In the genomic region with DNA sequence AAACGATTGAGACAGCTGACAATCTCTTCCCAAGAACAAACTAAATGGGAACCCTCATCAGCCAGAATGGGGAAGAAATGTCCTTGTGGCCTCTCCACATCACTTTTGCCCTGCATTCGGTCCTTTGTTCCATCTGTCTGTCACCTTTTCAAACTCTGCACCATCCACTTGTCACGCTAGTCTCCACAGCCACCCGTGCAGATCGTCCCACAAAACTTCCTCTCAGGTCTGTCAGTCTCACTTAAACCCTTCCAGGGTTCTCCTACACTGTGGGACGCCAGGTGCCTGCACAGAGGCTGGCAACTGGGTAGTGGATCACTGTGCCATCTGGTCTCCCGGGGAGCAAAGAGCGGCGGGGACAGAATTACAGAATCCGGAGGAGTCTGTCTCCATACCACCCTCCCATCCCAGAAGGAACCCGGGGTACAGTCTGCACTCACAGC, we compare ENCODE assay signal across 8 mouse cellular contexts. TPM values are rescaled to one million over a fixed set of nuclear protein-coding genes. Genes with fewer than 3 reads are reported as not detected.
DNase-seq lines count a peak whose midpoint lies in the region; ATAC-seq and TF ChIP-seq lines count a peak whose summit lies in the region.

No protein-coding gene starts in this region.

- H3K9ac ChIP-seq in lung, embryonic 16.5 days (ENCODE audit: low read length), result peak overlapping the region; percentile 93
- H3K9ac ChIP-seq in embryonic facial prominence, embryonic 13.5 days, result peak overlapping the region; percentile 92
- peak overlapping the region; percentile 5; the same call in 1 of the 2 replicates for H3K9ac ChIP-seq in limb, embryonic 11.5 days (ENCODE audit: low read length)

- 6% methylated on average over 11 of the region's 11 CpGs for WGBS in lung, embryonic 16.5 days
- WGBS in embryonic facial prominence, embryonic 13.5 days, result 4% methylated on average over 11 of the region's 11 CpGs
- 5% methylated on average over 11 of the region's 11 CpGs for WGBS in limb, embryonic 11.5 days
- WGBS in small intestine, adult 2 months, result 7% methylated on average over 11 of the region's 11 CpGs

- TF ChIP-seq CTCF in small intestine, adult 2 months (IDR thresholded peaks at IDR 0.05; ENCODE audit: extremely low read depth, insufficient read length, insufficient replicate concordance, low read depth, low read length), result no peak

- no peaks in the 10 kb centered on the region for H3K9me3 ChIP-seq in lung, embryonic 16.5 days (ENCODE audit: control insufficient read depth, low read length)
- H3K9me3 ChIP-seq in embryonic facial prominence, embryonic 13.5 days, result no peaks in the 10 kb centered on the region
- no peaks in the 10 kb centered on the region for H3K9me3 ChIP-seq in limb, embryonic 11.5 days (ENCODE audit: control insufficient read depth, low read length)

- ATAC-seq in lung, embryonic 16.5 days (ENCODE audit: low read depth), result no peak
- no peak; the same call in 1 of the 2 replicates for ATAC-seq in embryonic facial prominence, embryonic 13.5 days (ENCODE audit: insufficient number of reproducible peaks, insufficient read depth, low FRiP score, low TSS enrichment, low read depth)
- ATAC-seq in limb, embryonic 11.5 days (ENCODE audit: insufficient number of reproducible peaks, low FRiP score, low TSS enrichment, low read depth), result peak; percentile 22; the same call in 1 of the 2 replicates
- ATAC-seq in megakaryocyte progenitor cell, adult 5-6 weeks (replicated peaks; ENCODE audit: poor library complexity), result no peak; the same call in 1 of the 2 replicates

- no peak for TF ChIP-seq POLR2A in small intestine, adult 2 months (IDR thresholded peaks at IDR 0.05; ENCODE audit: low read depth, low read length)

- peak overlapping the region; percentile 91 for H3K4me2 ChIP-seq in lung, embryonic 16.5 days (ENCODE audit: low read depth, low read length)
- H3K4me2 ChIP-seq in embryonic facial prominence, embryonic 13.5 days, result peak overlapping the region; percentile 77
- H3K4me2 ChIP-seq in limb, embryonic 11.5 days (ENCODE audit: low read depth, severe bottlenecking), result peak overlapping the region; percentile 47

- H3K36me3 ChIP-seq in lung, embryonic 16.5 days (ENCODE audit: control insufficient read depth, insufficient read depth, low read length), result no peaks in the 10 kb centered on the region
- no peaks in the 10 kb centered on the region for H3K36me3 ChIP-seq in embryonic facial prominence, embryonic 13.5 days
- no peaks in the 10 kb centered on the region for H3K36me3 ChIP-seq in limb, embryonic 11.5 days (ENCODE audit: control insufficient read depth, insufficient read depth, low read length)
- H3K36me3 ChIP-seq in small intestine, adult 2 months (ENCODE audit: control insufficient read depth, insufficient read depth, low read length), result no peaks in the 10 kb centered on the region

- H3K27me3 ChIP-seq in lung, embryonic 16.5 days (ENCODE audit: control insufficient read depth, insufficient read depth, low read depth, low read length), result peaks cover 3% of the 10 kb centered on the region; the same call in 1 of the 2 replicates
- no peaks in the 10 kb centered on the region for H3K27me3 ChIP-seq in embryonic facial prominence, embryonic 13.5 days
- H3K27me3 ChIP-seq in limb, embryonic 11.5 days (ENCODE audit: control insufficient read depth, insufficient read depth, low read length), result no peaks in the 10 kb centered on the region
- H3K27me3 ChIP-seq in small intestine, adult 2 months (ENCODE audit: control insufficient read depth, insufficient read depth, low read length), result no peaks in the 10 kb centered on the region

- H3K4me3 ChIP-seq in lung, embryonic 16.5 days (ENCODE audit: low read length), result peak overlapping the region; percentile 96
- H3K4me3 ChIP-seq in embryonic facial prominence, embryonic 13.5 days, result peak overlapping the region; percentile 91
- peak overlapping the region; percentile 89 for H3K4me3 ChIP-seq in limb, embryonic 11.5 days (ENCODE audit: low read depth, low read length)
- peak overlapping the region; percentile 90 for H3K4me3 ChIP-seq in small intestine, adult 2 months (ENCODE audit: low read depth, low read length)

- DNase-seq in lung, postnatal 4 days, result no peak
- no peak for DNase-seq in limb, embryonic 11.5 days (ENCODE audit: low spot score)
- no peak for DNase-seq in retina, postnatal 1 day
- no peak for DNase-seq in Muller cell, postnatal 12 days (ENCODE audit: inconsistent ontology term)

- no peak overlapping the region for H3K27ac ChIP-seq in lung, embryonic 16.5 days (ENCODE audit: low read length)
- no peak overlapping the region for H3K27ac ChIP-seq in embryonic facial prominence, embryonic 13.5 days
- no peak overlapping the region for H3K27ac ChIP-seq in limb, embryonic 11.5 days (replicated peaks; ENCODE audit: low read depth, low read length)
- H3K27ac ChIP-seq in small intestine, adult 2 months (ENCODE audit: insufficient read depth, low read depth, low read length), result no peak overlapping the region

- peaks cover 8% of the 10 kb centered on the region for H3K4me1 ChIP-seq in lung, embryonic 16.5 days (replicated peaks; ENCODE audit: control insufficient read depth, insufficient read depth, low read length)
- H3K4me1 ChIP-seq in embryonic facial prominence, embryonic 13.5 days, result peaks cover 8% of the 10 kb centered on the region
- H3K4me1 ChIP-seq in limb, embryonic 11.5 days (ENCODE audit: control insufficient read depth, insufficient read depth, low read length), result no peaks in the 10 kb centered on the region
- peaks cover 4% of the 10 kb centered on the region; the same call in 1 of the 2 replicates for H3K4me1 ChIP-seq in small intestine, adult 2 months (ENCODE audit: control insufficient read depth, insufficient read depth, insufficient read length, low read length)

RNA-seq across cellular contexts. Expression of a gene that starts 0.6 kb away (rescaled TPM):
- 29.8 and 30.9 TPM in 2 replicates for polyA plus RNA-seq in lung, embryonic 16.5 days (2015; fragmentation: Nextera tagmentation; extraction: Ambion mirVana)
- 53.1 and 53.7 TPM in 2 replicates for polyA plus RNA-seq in embryonic facial prominence, embryonic 13.5 days (2015; fragmentation: Nextera tagmentation; extraction: Ambion mirVana)
- 81.3 and 85.8 TPM in 2 replicates for polyA plus RNA-seq in limb, embryonic 11.5 days (2014; fragmentation: Nextera tagmentation; extraction: Ambion mirVana)
- 0.03 and 0.23 TPM in 2 replicates for polyA plus RNA-seq in small intestine, adult 2 months (2012; rRNA removed)
- 12.7 and 18.7 TPM in 2 replicates for total RNA-seq in megakaryocyte progenitor cell, adult 5-6 weeks (2015)
- 11.1 and 11.7 TPM in 2 replicates for total RNA-seq in megakaryocyte progenitor cell, adult 5-6 weeks (2017)

RNA-seq across cellular contexts. Expression of a gene that starts 42.9 kb away (rescaled TPM):
- 49.4 and 58.9 TPM in 2 replicates for polyA plus RNA-seq in lung, embryonic 16.5 days (2015; fragmentation: Nextera tagmentation; extraction: Ambion mirVana)
- polyA plus RNA-seq in embryonic facial prominence, embryonic 13.5 days (2015; fragmentation: Nextera tagmentation; extraction: Ambion mirVana), result 5.2 and 9.6 TPM in 2 replicates
- polyA plus RNA-seq in limb, embryonic 11.5 days (2014; fragmentation: Nextera tagmentation; extraction: Ambion mirVana), result 2.1 and 3.6 TPM in 2 replicates
- polyA plus RNA-seq in small intestine, adult 2 months (2012; rRNA removed), result 0.04 and 0.39 TPM in 2 replicates
- total RNA-seq in megakaryocyte progenitor cell, adult 5-6 weeks (2015), result 5.3 and 7.5 TPM in 2 replicates
- 8.0 and 10.3 TPM in 2 replicates for total RNA-seq in megakaryocyte progenitor cell, adult 5-6 weeks (2017)

RNA-seq across cellular contexts. Expression of a gene that starts 47.2 kb away (rescaled TPM):
- polyA plus RNA-seq in lung, embryonic 16.5 days (2015; fragmentation: Nextera tagmentation; extraction: Ambion mirVana), result 1.0 and 1.3 TPM in 2 replicates
- polyA plus RNA-seq in embryonic facial prominence, embryonic 13.5 days (2015; fragmentation: Nextera tagmentation; extraction: Ambion mirVana), result 2.3 and 2.8 TPM in 2 replicates
- 1.8 and 2.4 TPM in 2 replicates for polyA plus RNA-seq in limb, embryonic 11.5 days (2014; fragmentation: Nextera tagmentation; extraction: Ambion mirVana)
- 1.1 and 2.4 TPM in 2 replicates for polyA plus RNA-seq in small intestine, adult 2 months (2012; rRNA removed)
- 0.42 and 1.4 TPM in 2 replicates for total RNA-seq in megakaryocyte progenitor cell, adult 5-6 weeks (2015)
- 1.1 TPM in 1 of 2 replicates, not detected in the other for total RNA-seq in megakaryocyte progenitor cell, adult 5-6 weeks (2017)

RNA-seq across cellular contexts. Expression of a gene that starts 47.3 kb away (rescaled TPM):
- 89.6 and 97.2 TPM in 2 replicates for polyA plus RNA-seq in lung, embryonic 16.5 days (2015; fragmentation: Nextera tagmentation; extraction: Ambion mirVana)
- polyA plus RNA-seq in embryonic facial prominence, embryonic 13.5 days (2015; fragmentation: Nextera tagmentation; extraction: Ambion mirVana), result 119 and 126 TPM in 2 replicates
- polyA plus RNA-seq in limb, embryonic 11.5 days (2014; fragmentation: Nextera tagmentation; extraction: Ambion mirVana), result 77.3 and 86.6 TPM in 2 replicates
- 28.3 and 49.7 TPM in 2 replicates for polyA plus RNA-seq in small intestine, adult 2 months (2012; rRNA removed)
- 14.1 and 18.5 TPM in 2 replicates for total RNA-seq in megakaryocyte progenitor cell, adult 5-6 weeks (2015)
- total RNA-seq in megakaryocyte progenitor cell, adult 5-6 weeks (2017), result 30.7 and 37.1 TPM in 2 replicates

Comparison
In these comparisons a context has a peak if more than half of its experiments do, and no peak if none do; other contexts are left out.
1. H3K9ac ChIP-seq: peak in every context shown above with its lines; median percentile 93 in lung, embryonic 16.5 days; 92 in embryonic facial prominence, embryonic 13.5 days; 5 in limb, embryonic 11.5 days.
2. RNA of a gene that starts 0.6 kb away (polyA plus RNA-seq): 81.3 to 85.8 TPM in limb, embryonic 11.5 days, 53.1 to 53.7 TPM in embryonic facial prominence, embryonic 13.5 days and 29.8 to 30.9 TPM in lung, embryonic 16.5 days; 0.03 to 0.23 TPM in small intestine, adult 2 months; every median in the first group is over 10 times any median in the second.
3. Peak in every context shown above with its lines, with median percentiles within 50 percentile points of each other: H3K4me2 ChIP-seq and H3K4me3 ChIP-seq.